Mouse (Mus musculus) lung, embryonic 14.5 days (tissue): Measurements from ENCODE around the gene Cables2. TPM values are rescaled to one million over a fixed set of nuclear protein-coding genes. Genes with fewer than 3 reads are reported as not detected.

Experiments
- ATAC-seq: fragments of 200-750 bp; cut with Nextera tagmentation; 2 replicates; pipeline ENCODE4 v1.8.0; 2017; ENCODE audit warnings: mild to moderate bottlenecking, moderate TSS enrichment, moderate library complexity; ENCODE audit not compliant: insufficient read depth
- DNase-seq: peaks from one replicate; pipeline ENCODE4 v3.0.0-alpha.2; 2015
- H3K27ac ChIP-seq: fragments of 300-500 bp; sonication (generic); 2 replicates; pipeline ENCODE4 v1.5.1; 2014; ENCODE audit warnings: low read depth, mild to moderate bottlenecking, moderate library complexity
- H3K27me3 ChIP-seq: fragments of 300-500 bp; sonication (generic); 2 replicates; pipeline ENCODE4 v1.6.1; 2014; ENCODE audit warnings: low read length, control low read depth; ENCODE audit not compliant: insufficient read depth
- H3K36me3 ChIP-seq: fragments of 300-500 bp; sonication (generic); 2 replicates; pipeline ENCODE4 v1.6.1; 2014; ENCODE audit warnings: control low read depth; ENCODE audit not compliant: insufficient read depth
- H3K4me1 ChIP-seq: fragments of 300-500 bp; sonication (generic); 2 replicates; pipeline ENCODE4 v1.6.1; 2014; ENCODE audit warnings: antibody characterized with exemption, control low read depth; ENCODE audit not compliant: insufficient read depth
- H3K4me2 ChIP-seq: fragments of 300-500 bp; sonication (generic); 2 replicates; pipeline ENCODE4 v1.6.1; 2014; ENCODE audit warnings: mild to moderate bottlenecking
- H3K4me3 ChIP-seq: fragments of 300-500 bp; sonication (generic); 2 replicates; pipeline ENCODE4 v1.5.1; 2014; ENCODE audit warnings: low read depth, low read length
- H3K9ac ChIP-seq: fragments of 300-500 bp; sonication (generic); 2 replicates; pipeline ENCODE4 v1.6.1; 2014
- H3K9me3 ChIP-seq: fragments of 300-500 bp; sonication (generic); 2 replicates; pipeline ENCODE4 v1.6.1; 2016; ENCODE audit warnings: low read depth, low read length, control low read depth
- CTCF ChIP-seq: IDR thresholded peaks from 2 replicates; pipeline ENCODE4 v1.5.1; 2016; ENCODE audit warnings: antibody characterized with exemption, low read depth
- WGBS: fragments of 180-500 bp; shearing (Covaris S2); extraction: QIAGEN DNeasy Blood & Tissue Kit; methylation state at CpG from one replicate; pipeline ENCODE4 v1.1.7; 2014; 5-methylcytosine and 5-hydroxymethylcytosine counted together
- polyA plus RNA-seq: library from polyadenylated mRNA; unstranded; fragments of >200 nt; fragmentation: Nextera tagmentation; extraction: Ambion mirVana; gene quantifications from 2 replicates; pipeline ENCODE4 v1.2.1, GENCODE M21; 2014

The Cables2 gene
- polyA plus RNA-seq, 1 experiment from 2014 or later = 25.6 TPM

- 29% methylated on average over 6 of the region's 6 CpGs for WGBS
- DNase-seq (peak; percentile 67), ATAC-seq (peak; percentile 76)
- Histone ChIP-seq H3K36me3 (no peaks in the 10 kb centered on the region), H3K4me2 (peak overlapping the region; percentile 27; the same call in 1 of the 2 replicates), H3K27me3 (no peaks in the 10 kb centered on the region), H3K4me1 (peaks cover 35% of the 10 kb centered on the region), H3K4me3 (no peak overlapping the region), H3K9me3 (no peaks in the 10 kb centered on the region), H3K27ac (peak overlapping the region; percentile 93), H3K9ac (no peak overlapping the region)
- TF ChIP-seq CTCF = no peak
Measured at GRCm38 (mm10) chr2:180234980-180235379, 38.3 kb downstream of the Cables2 start.

- no peaks in the 10 kb centered on the region for H3K36me3 ChIP-seq
- whole genome bisulfite sequencing = 31% methylated on average over 8 of the region's 8 CpGs
- peaks cover 35% of the 10 kb centered on the region for H3K4me1 ChIP-seq
- peak overlapping the region; percentile 27; the same call in 1 of the 2 replicates for H3K4me2 ChIP-seq
- H3K27me3 ChIP-seq = no peaks in the 10 kb centered on the region
- peak; percentile 35 for ATAC-seq
- H3K4me3 ChIP-seq = no peak overlapping the region
- no peaks in the 10 kb centered on the region for H3K9me3 ChIP-seq
- DNase-seq = peak; percentile 51
- no peak overlapping the region for H3K9ac ChIP-seq
- H3K27ac ChIP-seq = peak overlapping the region; percentile 93
- no peak for TF ChIP-seq CTCF
Measured at GRCm38 (mm10) chr2:180234353-180234752, 38.9 kb downstream of the Cables2 start.

GRCm38 (mm10) chr2:180233101-180233904 lies 40.0 kb downstream of the Cables2 start:
- no peak for ATAC-seq
- Histone ChIP-seq H3K36me3 (no peaks in the 10 kb centered on the region), H3K27ac (peak overlapping the region; percentile 60), H3K4me2 (no peak overlapping the region), H3K4me3 (no peak overlapping the region), H3K9me3 (no peaks in the 10 kb centered on the region), H3K4me1 (peaks cover 39% of the 10 kb centered on the region), H3K9ac (no peak overlapping the region; the same call in 1 of the 2 replicates), H3K27me3 (no peaks in the 10 kb centered on the region)
- DNase-seq = peak; percentile 60
- WGBS = 54% methylated on average over 7 of the region's 7 CpGs
- no peak for TF ChIP-seq CTCF

- Histone ChIP-seq H3K9me3 (no peaks in the 10 kb centered on the region), H3K36me3 (no peaks in the 10 kb centered on the region), H3K4me2 (no peak overlapping the region), H3K27ac (peak overlapping the region; percentile 63), H3K4me3 (no peak overlapping the region), H3K4me1 (peaks cover 46% of the 10 kb centered on the region), H3K27me3 (peaks cover 11% of the 10 kb centered on the region), H3K9ac (peak overlapping the region; percentile 13; the same call in 1 of the 2 replicates)
- no peak for ATAC-seq
- no peak for DNase-seq
- 49% methylated on average over 4 of the region's 4 CpGs for WGBS
- TF ChIP-seq CTCF = no peak
Measured at GRCm38 (mm10) chr2:180230482-180230881, 42.8 kb downstream of the Cables2 start.

GRCm38 (mm10) chr2:180229129-180229528 lies 44.2 kb downstream of the Cables2 start:
- ATAC-seq (no peak), DNase-seq (no peak)
- H3K4me3 ChIP-seq = no peak overlapping the region
- 53% methylated on average over 3 of the region's 3 CpGs for WGBS
- peaks cover 32% of the 10 kb centered on the region for H3K4me1 ChIP-seq
- no peak overlapping the region for H3K9ac ChIP-seq
- TF ChIP-seq CTCF = no peak
- H3K27ac ChIP-seq = no peak overlapping the region
- H3K4me2 ChIP-seq = no peak overlapping the region
- no peaks in the 10 kb centered on the region for H3K9me3 ChIP-seq
- H3K36me3 ChIP-seq = no peaks in the 10 kb centered on the region
- H3K27me3 ChIP-seq = peaks cover 25% of the 10 kb centered on the region

GRCm38 (mm10) chr2:180228592-180228991 lies 44.7 kb downstream of the Cables2 start:
- Histone ChIP-seq H3K9ac (no peak overlapping the region), H3K27me3 (peaks cover 25% of the 10 kb centered on the region), H3K36me3 (no peaks in the 10 kb centered on the region), H3K27ac (peak overlapping the region; percentile 69; the same call in 1 of the 2 replicates), H3K4me1 (peaks cover 27% of the 10 kb centered on the region), H3K4me2 (peak overlapping the region; percentile 53), H3K9me3 (no peaks in the 10 kb centered on the region), H3K4me3 (no peak overlapping the region)
- DNase-seq (peak; percentile 90), ATAC-seq (peak; percentile 18; the same call in 1 of the 2 replicates)
- 0 out of 2 replicates have a peak, but pooled peaks have one; percentile 13 for TF ChIP-seq CTCF
- WGBS = 30% methylated on average over 7 of the region's 7 CpGs

- no peak overlapping the region for H3K4me3 ChIP-seq
- no peak overlapping the region for H3K9ac ChIP-seq
- peak overlapping the region; percentile 69; the same call in 1 of the 2 replicates for H3K27ac ChIP-seq
Measured at GRCm38 (mm10) chr2:180228060-180228458, 45.2 kb downstream of the Cables2 start.

More at GRCm38 (mm10) chr2:180228060-180228458, 45.2 kb downstream of the Cables2 start:
- no peaks in the 10 kb centered on the region for H3K36me3 ChIP-seq
- 31% methylated on average over 6 of the region's 6 CpGs for WGBS
- DNase-seq (no peak), ATAC-seq (no peak; the same call in 1 of the 2 replicates)
- peaks cover 22% of the 10 kb centered on the region for H3K4me1 ChIP-seq
- TF ChIP-seq CTCF = no peak
- no peaks in the 10 kb centered on the region for H3K9me3 ChIP-seq
- peaks cover 25% of the 10 kb centered on the region for H3K27me3 ChIP-seq
- H3K4me2 ChIP-seq = peak overlapping the region; percentile 53
